Mouse (Mus musculus): ENCODE measurements around the gene Acvr1b. TPM values are rescaled to one million over a fixed set of nuclear protein-coding genes. Genes with fewer than 3 reads are reported as not detected.

Acvr1b gene
- total RNA-seq, 1 experiment from 2014 or later = 25.5 TPM

Other genes starting within 250 kb of the Acvr1b start
- not detected in 2 replicates for gene Gm47841, start 126.7 kb upstream of the Acvr1b start, total RNA-seq (2017)
- not detected in 2 replicates for gene Fignl2, start 95.5 kb upstream of the Acvr1b start, total RNA-seq (2017)
- not detected in 2 replicates for gene Ankrd33, start 58.3 kb upstream of the Acvr1b start, total RNA-seq (2017)
- 2.0 and 4.8 TPM in 2 replicates for gene Acvrl1, start 45.5 kb upstream of the Acvr1b start, total RNA-seq (2017)
- gene Grasp, start 50.1 kb downstream of the Acvr1b start, total RNA-seq (2017) = 6.6 and 7.8 TPM in 2 replicates
- gene Nr4a1, start 80.2 kb downstream of the Acvr1b start, total RNA-seq (2017) = 246 and 344 TPM in 2 replicates
- gene Atg101, start 110.2 kb downstream of the Acvr1b start, total RNA-seq (2017) = 31.9 and 59.4 TPM in 2 replicates
- 0.63 TPM in 1 of 2 replicates, not detected in the other for gene 6030408B16Rik, start 119.1 kb downstream of the Acvr1b start, total RNA-seq (2017)
- gene Krt80, start 196.1 kb downstream of the Acvr1b start, total RNA-seq (2017) = 2.8 TPM in 2 replicates
- gene Krt7, start 237.0 kb downstream of the Acvr1b start, total RNA-seq (2017) = 11.5 and 13.9 TPM in 2 replicates

Measured in hematopoietic stem cell, adult 5-6 weeks (primary cell).